Mouse (Mus musculus) megakaryocyte, adult 5-6 weeks (primary cell): ENCODE results near the gene Golt1a. TPM values are rescaled to one million over a fixed set of nuclear protein-coding genes. Genes with fewer than 3 reads are reported as not detected.

ENCODE experiments used
- ATAC-seq: 2 replicates; pipeline ENCODE4 v1.8.0; 2016; ENCODE audit warnings: mild to moderate bottlenecking, inconsistent platforms; ENCODE audit not compliant: poor library complexity, severe bottlenecking
- total RNA-seq, 2 experiments: library from RNA; stranded (forward) in 1 of 2; stranded (reverse) in 1 of 2; fragments of 153-499, 151-499 nt in 1 of 2; fragments of 221-1000, 200-1000 nt in 1 of 2; gene quantifications; 2 replicates each; pipeline versions ENCODE4 v1.2.3 to v1.2.4; 2015 to 2017

Golt1a gene
- total RNA-seq, 2 experiments from 2014 or later: not detected

- no peak for ATAC-seq
Measured at GRCm38 (mm10) chr1:133346531-133346930, 36.9 kb downstream of the Golt1a start.

DNA sequence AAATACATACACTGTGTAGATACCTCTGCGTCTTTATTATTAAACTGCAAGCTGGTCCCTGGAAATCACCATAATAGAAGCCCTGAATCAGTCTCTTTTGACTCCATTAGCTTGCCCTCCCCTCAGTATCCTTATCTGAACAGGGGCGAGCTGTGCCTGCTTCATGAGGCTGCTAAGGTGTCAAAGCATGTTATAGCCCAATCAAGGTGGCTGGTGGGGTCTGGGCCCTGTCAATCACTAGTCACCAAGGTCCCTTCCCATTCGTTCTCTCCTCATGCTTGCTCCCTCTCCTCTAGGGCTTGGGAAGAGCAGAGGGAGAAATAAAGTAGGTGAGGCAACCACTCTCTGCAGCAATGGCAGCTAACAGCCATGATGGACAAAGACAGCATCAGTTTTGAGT lies 37.6 kb downstream of the Golt1a start:
- no peak for ATAC-seq

DNA sequence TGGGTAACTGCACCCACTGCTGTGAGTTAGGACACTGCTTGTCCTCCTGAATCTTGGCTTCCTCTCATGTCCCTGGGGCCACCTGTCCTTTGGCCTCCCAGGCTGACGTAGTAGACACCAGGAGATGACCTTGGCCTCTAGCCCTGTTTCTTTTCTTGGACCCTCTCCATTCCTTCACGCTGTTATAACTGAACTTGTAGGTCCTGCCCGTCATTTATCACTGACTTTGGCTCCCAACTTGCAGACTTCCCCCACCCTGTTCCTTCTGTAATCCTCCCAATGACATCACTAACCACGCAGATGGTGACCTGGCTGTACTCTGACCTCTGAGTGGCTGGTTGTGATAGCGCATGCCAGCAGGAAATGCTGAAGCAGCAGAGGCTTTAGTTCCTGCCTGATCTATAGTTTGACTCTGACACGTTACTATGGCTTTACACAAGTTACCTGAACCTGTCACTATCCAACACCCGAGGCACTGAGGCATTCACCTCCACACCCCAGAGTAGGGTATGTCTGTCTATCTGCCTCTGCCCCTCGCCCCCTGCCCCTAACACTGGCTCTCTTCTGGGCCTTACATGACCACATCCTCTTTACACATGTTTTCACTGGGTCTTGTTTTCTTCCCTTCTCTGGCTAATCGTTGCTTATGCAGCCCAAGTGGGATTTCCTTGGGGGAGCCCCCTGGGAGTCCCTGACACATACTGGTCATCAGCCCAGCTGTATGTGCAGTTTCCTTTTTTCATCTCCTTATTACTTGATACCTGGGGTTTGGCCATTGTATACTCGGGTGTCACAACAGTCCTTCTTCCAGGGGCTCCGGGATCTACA lies 38.3 kb downstream of the Golt1a start:
- ATAC-seq: peak; percentile 51; the same call in 1 of the 2 replicates

DNA sequence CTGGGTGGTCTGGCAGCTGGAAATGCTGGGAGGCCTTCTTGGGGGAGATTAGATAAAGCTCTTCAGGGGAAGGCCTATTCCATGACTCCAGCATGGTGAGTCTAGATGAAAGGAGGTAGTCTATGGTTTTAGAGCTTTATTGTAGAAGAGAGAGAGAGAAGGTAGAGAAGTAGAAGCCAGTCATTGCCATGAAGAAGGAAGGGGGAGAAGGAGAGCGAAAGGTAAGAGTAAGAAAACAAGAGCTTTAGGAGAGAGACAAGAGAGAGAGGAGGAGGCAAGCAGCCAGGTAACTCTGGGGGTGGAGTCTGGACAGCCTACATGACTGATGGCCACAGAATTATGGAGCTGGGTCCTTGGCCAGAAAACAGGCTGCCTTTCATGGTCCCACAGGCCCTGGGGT lies 40.6 kb downstream of the Golt1a start, which contains the start of gene Ren1:
Gene Ren1 (plus strand): TSS at position 301 of the 400 bp plus-strand sequence.
- no peak for ATAC-seq

- no peak for ATAC-seq
Measured at GRCm38 (mm10) chr1:133351762-133352161, 42.2 kb downstream of the Golt1a start.

DNA sequence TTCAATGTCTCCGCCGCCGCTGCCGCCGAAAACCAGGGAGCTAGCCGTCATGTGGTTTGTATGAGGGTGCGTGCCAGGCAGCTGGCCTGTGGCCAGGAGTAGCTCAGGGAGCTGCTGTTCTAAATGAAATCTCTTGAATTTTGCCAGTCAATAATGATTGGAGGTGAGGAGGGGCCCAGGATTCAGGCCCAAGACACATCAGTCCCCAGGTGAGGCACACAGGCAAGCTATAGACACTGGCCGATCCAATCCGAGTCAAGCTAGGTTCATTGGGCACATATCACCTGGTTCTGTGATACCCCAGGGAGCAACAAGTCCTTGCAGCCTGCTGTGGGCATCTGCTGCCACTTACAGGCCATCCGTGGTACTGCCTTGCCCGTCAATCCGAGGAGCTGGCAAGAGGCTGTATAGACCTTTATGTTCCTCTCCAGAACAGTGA lies 43.8 kb downstream of the Golt1a start:
- peak; percentile 60; the same call in 1 of the 2 replicates for ATAC-seq

DNA sequence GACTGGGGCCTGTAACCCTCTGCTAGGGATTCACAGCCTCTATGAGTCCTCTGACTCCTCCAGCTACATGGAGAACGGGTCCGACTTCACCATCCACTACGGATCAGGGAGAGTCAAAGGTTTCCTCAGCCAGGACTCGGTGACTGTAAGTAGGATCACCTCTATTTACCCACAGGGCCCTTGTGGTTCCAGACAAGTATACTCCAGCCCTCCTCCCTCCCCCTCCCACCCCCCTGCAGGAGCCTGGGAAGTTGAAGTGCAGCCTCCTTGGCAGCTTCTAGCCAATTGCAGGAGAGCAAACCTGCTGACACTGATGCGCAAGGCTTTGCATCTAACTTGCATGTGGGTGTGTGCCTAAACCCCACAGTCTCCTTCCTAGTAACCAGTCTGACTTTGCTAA lies 45.9 kb downstream of the Golt1a start:
- ATAC-seq: no peak

- ATAC-seq: no peak
Measured at GRCm38 (mm10) chr1:133355912-133356311, 46.3 kb downstream of the Golt1a start.

- ATAC-seq: no peak
Measured at GRCm38 (mm10) chr1:133356330-133356729, 46.7 kb downstream of the Golt1a start.

- no peak for ATAC-seq
Measured at GRCm38 (mm10) chr1:133361006-133361405, 51.4 kb downstream of the Golt1a start.

- no peak for ATAC-seq
Measured at GRCm38 (mm10) chr1:133362103-133362502, 52.5 kb downstream of the Golt1a start.

DNA sequence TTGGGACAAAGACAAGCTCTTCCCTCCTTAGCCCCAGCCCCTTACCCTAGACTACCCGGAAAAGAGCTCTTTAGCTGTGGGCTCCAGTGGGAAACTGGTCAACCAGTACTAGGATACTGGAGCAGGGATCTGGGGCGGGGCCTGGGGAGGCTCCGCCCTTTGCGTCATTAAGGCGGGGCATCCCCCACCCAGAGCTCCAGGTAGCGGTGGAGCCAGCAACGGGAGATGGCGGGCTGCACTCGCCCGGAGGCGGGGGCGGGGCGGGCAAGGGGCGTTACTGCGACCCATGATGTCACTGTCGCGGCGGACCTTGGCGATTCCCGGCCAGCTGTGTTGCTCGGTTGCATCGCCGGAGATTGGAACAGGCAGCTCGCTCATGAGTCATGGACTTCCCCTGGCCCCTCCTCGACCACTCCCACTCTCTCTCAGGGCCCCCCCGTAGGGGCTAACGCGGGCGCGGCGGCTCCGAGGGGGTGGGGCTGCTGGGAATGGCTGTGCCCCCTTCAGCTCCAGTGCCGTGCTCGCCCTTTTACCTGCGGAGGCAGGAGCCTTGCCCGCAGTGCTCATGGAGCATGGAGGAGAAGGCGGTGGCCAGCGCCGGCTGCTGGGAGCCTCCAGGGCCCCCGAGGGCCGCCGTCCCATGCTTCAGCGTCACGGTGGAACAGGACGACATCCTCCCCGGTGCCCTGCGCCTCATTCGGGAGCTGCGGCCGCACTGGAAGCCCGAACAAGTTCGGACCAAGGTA lies 53.8 kb downstream of the Golt1a start, which contains the start of gene Etnk2:
Gene Etnk2 (plus strand): TSS at position 297 of the 746 bp plus-strand sequence.
- 0 out of 2 replicates have a peak, but pooled peaks have one; percentile 19 for ATAC-seq

- ATAC-seq: no peak
Measured at GRCm38 (mm10) chr1:133364022-133364630, 54.5 kb downstream of the Golt1a start.

GRCm38 (mm10) chr1:133364890-133365289 lies 55.3 kb downstream of the Golt1a start:
- no peak for ATAC-seq

- ATAC-seq: no peak
Measured at GRCm38 (mm10) chr1:133366951-133367605, 57.5 kb downstream of the Golt1a start.

DNA sequence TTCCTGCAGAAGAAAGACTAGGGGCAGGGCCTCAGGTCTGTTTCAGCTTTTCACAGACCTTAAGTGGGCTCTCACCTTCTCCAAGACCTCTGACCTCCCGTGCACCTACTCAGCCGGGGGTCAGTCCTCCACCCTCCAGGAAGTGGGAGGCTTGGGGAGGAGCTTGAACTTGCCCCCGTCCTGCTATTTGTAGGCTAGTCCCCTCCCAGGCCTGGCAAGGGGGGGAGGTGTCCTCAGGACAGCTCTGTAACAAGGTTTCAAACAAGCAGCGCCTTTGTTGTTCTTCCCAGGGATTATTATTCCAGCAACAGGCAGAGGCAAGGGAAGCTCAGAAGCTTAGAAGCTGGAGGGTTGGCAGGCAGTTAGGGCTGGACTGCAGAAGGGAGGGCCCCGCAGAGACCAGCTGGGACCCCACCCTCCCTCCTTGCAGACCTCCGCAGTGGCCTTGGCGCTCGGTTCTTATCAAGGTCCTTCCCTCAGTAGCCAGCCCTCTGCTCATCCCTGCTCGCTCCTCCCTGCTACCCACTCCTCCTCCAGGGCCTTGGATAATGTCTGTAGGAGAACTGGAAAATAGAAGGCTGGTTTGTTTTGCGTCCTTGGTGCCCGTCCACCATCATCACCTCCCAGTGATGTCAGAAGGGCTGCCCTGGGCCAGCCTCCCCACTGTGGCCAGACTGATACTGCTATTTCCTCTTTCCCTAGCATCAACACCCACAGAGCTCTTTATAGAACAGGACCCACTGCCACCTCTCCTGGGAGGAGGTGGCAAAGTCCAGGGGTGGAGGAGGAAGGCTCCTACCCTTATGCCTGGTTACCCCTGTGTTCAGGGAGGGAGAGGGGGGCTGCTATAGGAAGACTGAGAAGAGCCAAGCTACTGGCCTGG lies 58.2 kb downstream of the Golt1a start:
- ATAC-seq: peak; percentile 57; the same call in 1 of the 2 replicates

DNA sequence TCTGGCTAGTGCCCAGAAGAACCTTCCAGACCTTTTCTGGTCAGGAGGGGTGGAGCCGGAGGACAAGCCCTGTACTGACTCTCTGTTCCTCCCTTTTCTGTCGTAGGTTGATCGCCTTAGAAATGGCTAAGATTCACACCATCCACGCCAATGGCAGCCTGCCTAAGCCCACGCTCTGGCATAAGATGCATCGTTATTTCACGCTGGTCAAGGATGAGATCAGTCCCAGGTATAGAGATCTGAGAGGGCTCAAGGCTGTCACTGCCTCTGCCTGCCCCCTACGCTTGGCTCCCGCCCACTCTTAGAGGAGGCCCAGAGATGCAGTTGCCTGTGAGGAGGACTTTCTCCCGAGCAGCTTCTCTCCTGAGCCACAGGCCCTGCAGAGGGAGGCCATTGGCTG lies 59.0 kb downstream of the Golt1a start:
- ATAC-seq: no peak

- ATAC-seq: no peak
Measured at GRCm38 (mm10) chr1:133370352-133370751, 60.8 kb downstream of the Golt1a start.

- no peak for ATAC-seq
Measured at GRCm38 (mm10) chr1:133371431-133371830, 61.8 kb downstream of the Golt1a start.

- ATAC-seq: no peak
Measured at GRCm38 (mm10) chr1:133372113-133372512, 62.5 kb downstream of the Golt1a start.
